Mouse (Mus musculus) frontal cortex, postnatal 25 days (tissue): ENCODE measurements around the gene Arel1.

Source experiments
- DNase-seq, 2 experiments: peaks; one replicate each; pipeline ENCODE4 v3.0.0; 2022; ENCODE audit warnings: low spot score in 2 of 2

Arel1 gene

DNA sequence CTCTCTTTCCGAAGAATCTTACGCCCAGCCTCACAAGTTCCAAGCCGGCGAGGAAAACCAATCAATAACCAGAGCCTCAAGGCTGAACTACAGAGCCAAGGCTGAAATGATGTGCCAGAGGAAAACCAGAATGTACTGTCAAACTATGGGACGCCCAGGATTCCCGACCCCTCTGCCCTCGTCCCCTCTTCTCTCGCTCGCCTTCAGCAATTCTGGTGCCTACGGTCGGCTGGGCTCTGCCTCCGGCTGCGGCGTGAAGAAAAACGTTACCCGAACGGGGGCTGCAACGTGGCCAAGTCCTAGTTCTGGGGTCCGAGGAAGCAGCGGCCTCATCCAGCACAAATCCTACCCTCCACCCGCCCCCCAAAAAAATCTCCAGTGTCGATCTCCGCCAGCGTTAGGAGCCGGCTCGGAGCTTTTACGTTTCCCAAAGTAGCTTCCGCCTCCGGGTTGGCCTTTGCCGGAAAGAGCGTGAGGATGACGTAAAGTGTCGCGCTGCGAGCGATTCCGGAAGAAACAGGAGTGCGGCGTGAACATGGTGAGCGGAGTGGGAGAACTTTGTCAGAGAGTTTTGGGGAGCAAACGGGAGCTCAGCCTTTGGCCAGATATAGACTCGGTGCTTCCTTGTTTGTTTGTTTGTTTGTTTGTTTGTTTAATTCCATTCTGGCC, at the start of gene Arel1, which contains the start of gene Fcf1:
TSS of gene Arel1 (minus strand) at position 473 of the 669 bp plus-strand sequence.
TSS of gene Fcf1 (plus strand) at position 470 of the 669 bp plus-strand sequence.
- DNase-seq, result peak; percentile 79 to 81

DNA sequence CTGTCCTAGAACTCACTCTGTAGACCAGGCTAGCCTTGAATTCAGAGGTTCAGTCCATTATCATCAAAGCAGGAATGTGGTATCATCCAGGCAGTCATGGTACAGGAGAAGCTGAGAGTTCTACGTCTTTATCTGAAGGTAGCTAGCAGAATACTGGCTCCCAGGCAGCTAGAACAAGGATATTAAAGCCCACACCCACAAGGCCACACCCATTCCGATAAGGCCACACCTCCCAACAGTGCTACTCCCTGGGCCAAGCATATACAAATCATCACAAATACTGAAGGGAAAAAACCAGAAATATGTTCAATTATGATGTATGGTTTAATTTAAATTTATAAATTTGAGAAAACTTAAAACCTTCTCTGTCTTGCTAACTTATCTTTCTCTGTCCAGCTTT, 41.5 kb upstream of the Arel1 start:
- DNase-seq, result no peak

DNA sequence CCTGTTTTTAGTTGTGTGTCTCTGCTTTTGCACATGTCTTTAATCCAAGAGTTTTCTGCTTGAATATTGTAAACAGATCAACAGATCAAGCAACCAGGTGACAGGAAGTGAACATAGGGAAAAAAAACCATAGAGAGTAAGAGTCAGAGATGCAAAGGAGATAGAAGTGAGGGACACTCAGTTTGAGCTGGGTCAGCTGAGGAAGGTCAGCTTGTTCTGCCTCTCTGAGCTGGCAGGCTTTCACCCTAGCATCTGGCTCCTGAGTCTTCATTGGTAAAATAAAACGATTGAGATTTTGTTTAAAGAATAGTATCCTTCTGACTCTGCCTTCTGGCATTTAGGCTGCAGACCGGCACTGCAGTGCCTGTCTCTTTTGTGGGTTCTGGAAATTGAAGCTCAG, 39.8 kb upstream of the Arel1 start:
- DNase-seq, result no peak

DNA sequence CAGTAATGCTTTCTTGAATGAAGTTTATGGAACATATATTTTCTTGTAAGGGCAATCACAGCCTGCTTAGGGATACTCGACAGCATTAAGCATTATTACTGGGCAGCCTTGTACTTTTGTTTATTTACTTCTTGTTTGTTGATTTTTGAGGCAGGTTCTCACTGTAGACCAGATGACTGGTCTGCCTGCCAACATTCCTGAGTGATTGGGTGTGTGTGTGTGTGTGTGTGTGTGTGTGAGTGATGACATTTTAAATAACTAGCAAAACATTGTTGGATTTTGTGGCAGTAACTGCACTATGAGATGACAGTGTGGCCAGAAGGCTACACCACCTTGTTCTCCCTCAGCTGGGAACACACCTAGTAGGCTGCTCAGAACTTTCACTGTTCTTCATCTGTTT, 39.1 kb upstream of the Arel1 start:
- no peak for DNase-seq

DNA sequence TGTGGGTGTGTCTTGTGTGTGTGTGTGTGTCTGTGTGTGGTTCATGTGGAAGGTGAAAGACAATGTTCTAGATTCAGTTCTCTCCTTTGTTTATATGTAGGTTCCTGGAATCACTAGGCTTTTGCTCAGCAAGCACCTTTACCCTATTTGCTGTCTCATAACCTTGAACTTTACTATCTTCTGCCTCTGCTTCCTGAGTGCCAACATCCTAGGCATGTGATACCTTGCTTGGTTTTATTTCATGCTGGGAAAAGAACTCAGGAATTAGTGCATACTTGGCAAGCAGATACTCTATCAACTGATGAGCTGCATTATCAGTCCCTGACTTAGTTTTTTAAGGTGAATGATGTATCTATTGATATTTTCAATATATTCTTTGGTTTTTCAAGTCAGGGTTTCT, 36.3 kb upstream of the Arel1 start:
- no peak for DNase-seq

DNA sequence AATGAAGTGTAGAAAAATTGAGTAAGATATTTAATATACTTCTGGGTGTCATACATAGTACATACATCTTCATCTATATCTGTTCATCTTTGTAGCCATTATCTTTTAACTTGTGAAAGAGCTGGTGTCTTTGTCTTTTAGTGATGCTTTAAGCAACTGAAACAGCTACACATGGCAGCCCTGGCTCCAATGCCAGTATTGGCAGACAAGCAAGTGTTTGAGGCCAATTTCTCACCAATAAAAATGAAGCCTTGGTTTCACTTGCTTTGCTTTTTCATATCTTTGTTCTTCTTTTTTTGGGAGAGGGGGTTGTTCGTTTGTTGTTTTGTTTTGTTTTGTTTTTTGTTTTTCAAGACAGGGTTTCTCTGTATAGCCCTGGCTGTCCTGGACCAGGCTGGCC, 35.5 kb upstream of the Arel1 start:
- no peak for DNase-seq

DNA sequence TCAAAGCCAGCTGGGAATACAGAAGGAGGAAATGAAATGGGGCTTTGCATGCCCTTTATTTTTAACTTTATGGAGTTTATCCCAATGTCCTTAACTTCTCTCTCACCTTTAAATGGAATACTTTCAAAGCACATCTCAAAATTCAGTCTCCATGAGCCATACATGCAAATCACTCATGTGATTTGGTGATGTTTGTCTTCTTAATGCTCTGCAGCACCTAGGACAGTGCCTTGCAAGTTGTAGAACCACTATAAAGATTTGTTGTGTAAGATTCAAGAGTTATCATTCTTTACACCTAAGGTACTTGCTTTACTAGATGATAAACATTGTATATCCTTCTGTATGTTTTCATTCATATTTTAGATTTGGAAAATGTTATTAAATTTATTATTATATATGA, 28.4 kb upstream of the Arel1 start:
- no peak for DNase-seq

DNA sequence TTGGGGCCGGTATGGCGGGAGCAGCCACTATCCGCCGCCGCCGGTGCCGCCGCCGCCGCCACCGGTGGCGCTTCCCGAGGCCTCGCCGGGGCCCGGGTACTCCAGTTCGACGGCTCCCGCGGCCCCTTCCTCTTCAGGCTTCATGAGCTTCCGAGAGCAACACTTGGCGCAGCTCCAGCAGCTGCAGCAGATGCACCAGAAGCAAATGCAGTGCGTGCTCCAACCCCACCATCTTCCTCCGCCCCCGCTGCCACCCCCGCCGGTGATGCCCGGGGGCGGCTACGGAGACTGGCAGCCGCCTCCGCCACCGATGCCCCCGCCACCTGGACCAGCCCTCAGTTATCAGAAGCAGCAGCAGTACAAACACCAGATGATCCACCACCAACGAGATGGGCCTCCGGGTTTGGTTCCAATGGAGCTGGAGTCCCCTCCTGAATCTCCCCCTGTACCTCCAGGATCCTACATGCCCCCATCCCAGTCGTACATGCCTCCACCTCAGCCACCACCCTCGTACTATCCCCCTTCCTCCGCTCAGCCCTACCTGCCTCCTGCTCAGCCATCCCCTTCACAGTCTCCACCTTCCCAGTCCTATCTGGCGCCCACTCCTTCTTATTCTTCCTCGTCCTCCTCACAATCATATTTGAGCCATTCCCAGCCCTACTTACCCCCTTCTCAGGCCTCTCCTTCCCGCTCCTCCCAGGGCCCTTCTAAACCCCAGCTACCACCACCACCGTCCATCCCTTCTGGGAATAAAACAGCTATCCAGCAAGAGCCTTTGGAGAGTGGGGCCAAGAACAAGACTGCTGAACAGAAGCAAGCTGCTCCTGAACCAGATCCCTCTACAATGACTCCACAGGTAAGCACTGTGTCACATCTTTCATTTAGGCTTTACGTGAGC, 26.1 kb upstream of the Arel1 start:
- DNase-seq, result peak; percentile 42 to 46

DNA sequence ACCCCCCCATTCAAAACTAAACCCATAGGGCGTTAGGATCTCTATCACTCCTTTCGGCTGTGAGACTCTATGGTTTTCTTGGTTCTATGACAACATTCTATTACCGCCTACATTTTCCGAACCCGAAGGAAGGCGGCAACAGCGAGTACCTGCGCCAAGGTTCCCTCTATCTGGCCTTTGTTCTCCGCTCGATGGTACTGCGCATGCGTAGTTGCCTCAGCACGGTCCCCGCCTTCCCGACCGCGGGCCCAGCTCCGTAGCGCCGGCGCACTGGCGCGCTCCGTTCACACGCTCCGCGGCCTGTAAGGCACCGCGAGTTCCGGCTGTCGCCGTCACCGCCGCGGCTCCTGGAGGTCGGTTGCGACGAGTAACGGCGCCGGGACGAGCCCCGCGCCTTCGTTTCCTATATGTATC, 25.4 kb upstream of the Arel1 start, which contains the start of gene Ylpm1:
TSS of gene Ylpm1 (plus strand) at position 239 of the 414 bp plus-strand sequence.
- peak; percentile 91 to 96 for DNase-seq

DNA sequence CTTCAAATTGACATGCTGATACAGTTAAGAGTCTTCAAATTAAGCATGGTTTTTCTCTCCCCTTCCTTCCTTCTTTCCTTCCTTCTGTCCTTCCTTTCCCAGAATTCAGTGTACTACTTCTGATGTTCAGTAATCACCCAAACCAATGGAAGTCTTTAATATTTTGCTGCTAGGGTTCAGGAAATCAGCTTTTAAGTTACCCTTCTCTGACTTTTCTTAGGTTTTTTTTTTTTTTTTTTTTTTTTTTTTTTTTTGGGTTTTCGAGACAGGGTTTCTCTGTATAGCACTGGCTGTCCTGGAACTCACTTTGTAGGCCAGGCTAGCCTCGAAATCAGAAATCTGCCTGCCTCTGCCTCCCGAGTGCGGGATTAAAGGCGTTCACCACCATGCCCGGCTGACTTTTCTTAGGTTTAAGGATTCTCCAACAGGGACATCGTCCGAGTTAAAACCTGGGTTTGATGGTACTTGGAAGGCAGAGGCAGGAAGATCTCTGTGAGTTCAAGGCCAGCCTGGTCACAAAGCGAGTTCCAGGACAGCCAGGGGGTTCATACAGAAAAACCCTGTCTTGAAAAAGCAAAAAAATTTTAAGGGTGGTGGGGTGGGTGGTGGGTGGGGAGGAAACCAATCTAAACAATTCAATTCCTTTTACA, 24.5 kb upstream of the Arel1 start:
- DNase-seq, result no peak

DNA sequence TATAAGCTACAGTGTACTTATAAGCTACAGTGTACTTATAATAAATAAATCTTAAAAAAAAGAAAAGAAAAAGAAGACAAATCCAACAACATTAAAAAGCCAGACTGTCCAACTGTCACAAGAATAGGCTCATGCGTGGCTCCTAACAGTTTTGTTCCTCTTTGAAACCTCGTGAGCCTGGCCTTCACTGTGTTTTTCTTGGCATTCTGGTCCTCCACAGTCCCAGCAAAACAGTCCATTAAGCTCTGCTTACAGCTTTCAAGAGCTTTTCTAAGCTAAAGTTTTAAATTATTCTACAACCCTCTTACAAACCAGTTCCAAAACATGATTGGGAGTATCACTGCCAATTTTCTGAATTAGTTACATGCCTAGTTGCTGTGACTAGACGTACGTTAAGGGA, 18.8 kb upstream of the Arel1 start:
- DNase-seq, result no peak

DNA sequence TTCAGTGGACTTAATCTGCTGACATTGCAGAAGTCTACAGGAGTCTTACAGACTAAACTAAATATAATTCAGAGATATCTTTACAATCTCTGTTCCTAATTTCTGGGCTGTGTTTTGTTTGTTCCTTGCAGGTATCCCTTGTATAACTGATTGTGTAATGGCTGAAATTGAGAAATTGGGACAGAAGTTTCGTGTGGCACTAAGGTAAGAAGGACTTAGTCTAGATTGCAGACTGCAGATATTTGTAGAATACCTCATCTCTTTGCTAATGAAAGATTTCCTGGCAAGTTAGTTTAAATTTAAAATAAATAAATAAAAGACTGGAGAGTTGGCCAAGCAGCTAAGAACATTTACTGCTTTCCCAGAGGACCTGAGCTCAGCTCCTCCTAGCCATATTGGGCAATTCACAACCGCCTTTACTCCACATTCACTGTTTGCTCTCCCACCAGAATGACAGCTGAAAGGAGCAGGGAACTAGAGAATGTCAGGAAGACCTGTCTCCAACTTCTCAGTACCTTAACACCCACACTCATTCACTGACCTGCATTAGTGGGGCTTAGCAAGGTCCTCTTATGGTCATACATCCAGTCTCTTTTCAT, 8.7 kb upstream of the Arel1 start:
- DNase-seq, result no peak

DNA sequence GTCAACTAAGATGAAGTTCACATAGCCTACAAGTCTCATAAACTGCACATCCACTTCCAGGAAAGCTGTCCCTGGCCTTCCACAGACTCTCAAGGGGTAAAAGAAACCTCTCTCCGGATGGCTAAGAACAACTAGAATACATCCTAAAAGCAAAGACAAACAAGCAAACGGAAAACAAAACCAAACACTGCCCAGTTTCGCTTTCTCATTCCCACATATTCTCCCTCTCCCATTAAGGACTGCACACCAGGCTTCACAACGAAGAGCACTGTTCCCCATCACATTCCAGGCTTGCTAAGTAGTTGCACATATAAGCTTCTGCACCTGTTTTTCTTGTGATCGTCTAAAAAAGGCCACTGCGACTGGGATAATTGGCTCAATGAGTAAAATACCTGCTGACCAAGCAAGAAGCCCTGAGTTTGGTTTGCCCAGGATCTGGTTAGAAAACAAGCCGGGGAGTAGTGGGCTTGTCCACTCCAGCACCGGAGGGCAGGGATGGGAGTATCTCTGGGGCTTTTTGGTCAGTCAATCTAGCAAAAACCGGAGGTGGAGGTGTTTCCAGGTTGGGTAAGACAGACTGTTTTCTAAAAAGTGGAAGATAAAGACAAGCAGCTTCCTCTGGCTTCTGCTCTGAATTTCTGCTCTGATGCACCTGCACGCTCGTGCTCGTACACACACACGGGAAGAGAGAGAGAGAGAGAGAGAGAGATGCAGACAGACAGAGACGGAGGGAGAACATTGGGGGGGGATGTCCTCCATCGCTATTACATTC, 858 bp downstream of the Arel1 start:
- no peak for DNase-seq

DNA sequence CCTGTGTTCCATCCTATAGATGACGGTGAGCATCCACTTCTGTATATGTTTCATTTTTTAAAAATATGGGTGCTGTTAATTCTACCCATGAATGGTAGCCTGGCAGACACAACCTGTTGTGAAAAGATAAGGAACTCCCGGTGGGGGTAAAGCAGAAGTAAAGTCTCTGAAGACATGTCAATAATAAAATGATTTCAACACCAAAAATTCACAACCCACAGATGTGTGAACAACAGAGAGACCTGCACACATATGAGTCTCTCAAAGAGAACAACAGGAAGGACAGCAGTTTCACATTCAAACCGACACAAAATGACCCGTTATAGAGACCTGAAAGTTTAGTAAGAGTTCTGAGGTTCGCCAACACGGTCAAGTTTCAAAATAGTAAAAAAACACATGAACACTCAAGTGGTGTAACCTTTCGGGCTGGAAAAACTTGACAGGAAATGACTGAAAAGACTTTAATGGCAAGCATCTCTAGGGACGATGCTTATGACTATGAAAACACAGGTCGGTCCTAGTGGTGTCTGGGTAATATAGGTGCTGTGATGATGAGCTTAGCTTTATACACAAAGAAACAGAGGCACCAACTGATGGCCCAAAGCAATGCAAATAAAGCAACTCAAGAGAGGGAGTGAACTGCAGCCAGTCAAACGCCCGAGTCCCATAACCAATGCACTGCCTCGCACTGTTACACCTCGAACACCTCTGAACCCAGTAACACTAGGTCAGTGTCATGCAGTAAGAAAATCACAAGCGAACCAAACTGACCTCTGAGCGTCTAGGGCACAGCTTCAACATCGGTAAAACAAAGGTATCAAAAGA, 1.7 kb downstream of the Arel1 start:
- DNase-seq, result no peak

DNA sequence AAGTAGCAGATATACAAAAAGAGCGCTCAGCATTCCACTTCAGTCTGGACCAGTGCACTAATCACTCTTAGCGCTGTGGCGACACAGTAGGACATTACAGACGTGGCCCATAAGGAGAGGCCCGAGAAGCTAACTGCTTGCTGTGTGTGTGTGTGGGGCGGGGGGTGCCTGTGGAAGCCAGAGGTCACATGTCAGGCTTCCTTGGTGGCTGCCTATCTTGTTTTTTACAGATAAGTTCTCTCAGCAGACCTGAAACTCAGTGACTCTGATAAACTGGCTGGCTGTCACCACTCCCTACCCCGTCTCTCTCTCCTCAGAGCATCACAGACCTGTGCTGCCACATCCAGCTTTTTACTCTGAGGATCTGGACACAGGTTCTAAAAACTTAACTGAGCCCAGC, 8.1 kb downstream of the Arel1 start:
- no peak for DNase-seq

DNA sequence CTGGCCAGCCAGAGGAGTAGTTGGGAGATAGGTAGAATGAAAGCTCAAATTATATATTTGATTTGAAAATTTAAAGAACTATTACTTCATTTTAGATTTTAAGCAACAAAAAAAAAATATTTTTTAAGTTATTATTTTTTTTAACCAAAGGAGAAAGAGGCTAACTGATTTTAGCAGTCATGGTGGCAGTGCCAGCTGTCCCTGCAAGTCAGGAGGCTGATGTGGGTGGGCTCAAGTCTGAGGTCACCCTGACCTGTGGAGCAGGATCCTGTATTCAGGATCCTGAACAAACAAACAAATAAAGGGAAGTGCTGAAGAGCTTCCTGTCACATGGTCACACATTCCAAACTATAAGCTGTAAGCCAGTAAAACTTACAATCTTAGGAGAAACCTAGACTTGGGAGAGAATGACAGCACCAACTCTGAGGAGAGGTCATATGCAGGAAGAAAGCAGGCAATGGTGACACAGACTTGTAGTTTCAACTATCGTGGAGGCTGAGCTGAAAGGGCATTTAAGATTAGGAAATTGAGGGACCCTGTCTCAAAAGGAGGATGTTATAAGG, 11.8 kb downstream of the Arel1 start:
- no peak for DNase-seq

DNA sequence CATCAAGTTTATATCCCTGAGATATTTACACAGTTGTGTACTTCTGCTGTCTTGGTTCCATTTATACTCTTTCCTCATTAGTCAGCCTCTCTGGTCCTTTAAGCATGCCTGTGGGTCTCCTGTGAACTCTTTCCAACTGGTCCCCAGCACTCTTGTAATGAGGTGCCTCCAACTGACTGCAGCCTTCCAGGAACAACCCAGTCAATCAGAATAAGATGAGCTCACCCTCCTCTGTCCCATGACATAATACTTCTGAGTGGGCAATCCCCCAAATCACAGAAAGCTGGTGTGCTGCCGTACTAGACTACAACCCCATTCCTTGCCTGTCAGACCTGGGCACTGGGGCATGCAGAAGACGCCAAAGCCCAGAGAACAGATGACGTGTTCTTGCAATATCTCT, 14.4 kb downstream of the Arel1 start:
- no peak for DNase-seq

DNA sequence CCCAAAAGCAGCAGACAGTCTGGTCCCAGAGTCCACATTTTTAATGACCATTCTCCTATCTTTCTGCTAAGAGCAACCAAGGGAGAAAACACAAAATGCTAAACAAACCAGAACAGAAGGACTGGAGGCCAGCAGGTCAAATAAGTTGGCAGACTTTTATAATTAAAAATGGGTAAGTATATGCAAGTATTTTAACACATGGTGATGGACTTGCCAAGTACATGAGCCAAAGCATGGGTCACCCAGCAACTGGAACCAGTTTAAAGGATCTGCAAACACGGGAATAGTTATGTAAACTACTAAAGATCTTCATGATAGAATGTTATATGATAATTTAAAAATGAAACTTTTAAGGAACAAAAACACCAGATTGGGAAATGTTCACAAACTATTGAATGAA, 18.3 kb downstream of the Arel1 start:
- no peak for DNase-seq

DNA sequence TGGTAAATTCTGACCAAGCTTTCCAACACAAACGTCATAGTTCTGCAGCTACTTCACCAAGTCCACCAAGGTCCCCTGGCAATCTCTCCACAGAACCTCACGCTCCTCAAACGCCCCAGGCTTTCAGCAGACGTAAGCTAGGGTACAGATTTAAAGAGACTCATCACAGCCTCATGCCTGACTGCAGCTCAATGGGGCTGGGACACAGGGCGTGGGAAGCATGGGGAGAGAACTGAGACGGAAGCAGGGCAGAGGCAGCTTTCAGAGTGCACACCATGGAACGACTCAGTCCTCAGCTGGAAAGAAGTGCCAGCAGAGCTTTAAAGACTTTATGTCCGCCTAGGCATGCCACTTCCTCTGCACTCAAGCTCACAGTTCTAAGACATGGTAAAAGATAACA, 19.2 kb downstream of the Arel1 start:
- no peak for DNase-seq

DNA sequence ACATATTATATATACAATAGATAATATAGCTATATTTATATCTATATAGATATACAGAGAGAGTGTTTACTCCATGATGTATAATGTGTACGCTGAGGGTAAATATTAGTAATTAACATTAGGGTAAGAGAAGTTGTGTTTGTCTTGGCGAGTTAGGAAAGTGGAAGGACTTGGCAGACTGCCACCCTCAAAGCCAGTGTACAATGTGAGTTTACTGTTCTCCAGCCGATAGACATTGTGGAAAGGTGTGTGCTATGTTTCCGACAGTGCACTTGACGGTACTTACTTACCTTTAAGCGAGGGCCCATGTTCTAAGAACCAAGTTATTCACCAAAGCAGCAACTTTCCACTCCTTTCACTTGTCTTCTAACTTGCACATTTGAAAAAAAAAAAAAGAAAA, 19.9 kb downstream of the Arel1 start:
- no peak for DNase-seq
